Mouse (Mus musculus) stomach, embryonic 15.5 days (tissue): ENCODE measurements around the gene Gucy2d. TPM values are rescaled to one million over a fixed set of nuclear protein-coding genes. Genes with fewer than 3 reads are reported as not detected.

ENCODE experiments used
- polyA plus RNA-seq: library from polyadenylated mRNA; unstranded; fragments of >200 nt; fragmentation: Nextera tagmentation; extraction: Ambion mirVana; gene quantifications from 2 replicates; pipeline ENCODE4 v1.2.1, GENCODE M21; 2015

The Gucy2d gene
- polyA plus RNA-seq, 1 experiment from 2014 or later: 0.09 TPM

Other genes starting within 250 kb of the Gucy2d start
- 0.05 TPM in 2 replicates for gene B3gnt6, start 240.9 kb upstream of the Gucy2d start, polyA plus RNA-seq
- gene Acer3, start 119.2 kb upstream of the Gucy2d start, polyA plus RNA-seq: 25.7 and 27.4 TPM in 2 replicates
- gene Tsku, start 79.1 kb upstream of the Gucy2d start, polyA plus RNA-seq: 10.2 and 10.9 TPM in 2 replicates
- 9.8 TPM in 2 replicates for gene Lrrc32, start 48.9 kb downstream of the Gucy2d start, polyA plus RNA-seq
- gene Emsy, start 216.4 kb downstream of the Gucy2d start, polyA plus RNA-seq: 17.6 and 19.4 TPM in 2 replicates